Comparison of ENCODE assay signal across 17 mouse cellular contexts in the genomic region with DNA sequence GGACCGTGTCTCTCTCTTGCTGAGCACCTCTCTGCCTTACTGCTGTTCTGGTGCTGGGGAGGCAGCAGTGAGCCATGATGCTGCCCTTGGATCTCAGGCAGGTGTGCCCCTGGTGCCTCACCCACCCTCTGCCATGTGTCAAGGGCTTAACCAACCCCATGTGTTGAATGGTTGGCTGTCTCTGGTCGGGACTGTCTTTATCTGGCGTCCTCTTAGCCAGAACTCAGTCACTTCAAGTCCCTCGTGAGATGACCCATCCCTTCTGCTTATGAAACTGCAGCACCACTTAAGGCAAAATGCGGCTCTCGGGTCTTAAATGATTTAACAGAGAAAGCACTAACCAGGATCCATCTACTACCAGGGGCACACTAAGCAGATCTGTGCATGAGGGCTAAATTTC.
DNase-seq lines count a peak whose midpoint lies in the region; ATAC-seq lines count a peak whose summit lies in the region.
"Had no signal": no experiment of that assay in that cellular context is flagged by ENCODE, and none has a peak within 500 bp of the region (broad histone marks: within the 10 kb centered on the region; RNA-seq: fewer than 3 reads in every experiment).

No protein-coding gene starts in this region.

- 56% methylated on average over 6 of the region's 6 CpGs for WGBS in neural tube, embryonic 11.5 days
- 67% methylated on average over 6 of the region's 6 CpGs for WGBS in hindbrain, embryonic 11.5 days
- 72% methylated on average over 6 of the region's 6 CpGs for WGBS in midbrain, embryonic 11.5 days
- WGBS in neural tube, embryonic 15.5 days = 48% methylated on average over 6 of the region's 6 CpGs

- H3K4me1 ChIP-seq in neural tube, embryonic 11.5 days (ENCODE audit: control insufficient read depth, insufficient read depth, low read length) = peaks cover 24% of the 10 kb centered on the region
- peaks cover 17% of the 10 kb centered on the region for H3K4me1 ChIP-seq in hindbrain, embryonic 11.5 days (replicated peaks; ENCODE audit: control insufficient read depth, insufficient read depth, low read length)
- H3K4me1 ChIP-seq in midbrain, embryonic 11.5 days (ENCODE audit: control insufficient read depth, insufficient read depth, low read length) = peaks cover 43% of the 10 kb centered on the region
- peaks cover 63% of the 10 kb centered on the region for H3K4me1 ChIP-seq in neural tube, embryonic 15.5 days

- no peak overlapping the region for H3K4me2 ChIP-seq in neural tube, embryonic 11.5 days (ENCODE audit: low read depth)
- H3K4me2 ChIP-seq in hindbrain, embryonic 11.5 days (replicated peaks; ENCODE audit: low read depth, low read length) = no peak overlapping the region
- H3K4me2 ChIP-seq in midbrain, embryonic 11.5 days = no peak overlapping the region
- H3K4me2 ChIP-seq in neural tube, embryonic 15.5 days = peak overlapping the region; percentile 27; the same call in 1 of the 2 replicates
- H3K4me2 ChIP-seq: embryonic facial prominence, embryonic 13.5 days; heart, embryonic 15.5 days; limb, embryonic 12.5 days had no signal

- no peaks in the 10 kb centered on the region for H3K9me3 ChIP-seq in neural tube, embryonic 11.5 days (ENCODE audit: control insufficient read depth, low read length)
- H3K9me3 ChIP-seq in hindbrain, embryonic 11.5 days (ENCODE audit: control insufficient read depth, low read length) = no peaks in the 10 kb centered on the region
- no peaks in the 10 kb centered on the region for H3K9me3 ChIP-seq in midbrain, embryonic 11.5 days (ENCODE audit: control insufficient read depth, low read length)
- H3K9me3 ChIP-seq in neural tube, embryonic 15.5 days (replicated peaks) = no peaks in the 10 kb centered on the region
- H3K9me3 ChIP-seq: embryonic facial prominence, embryonic 13.5 days; heart, embryonic 15.5 days; limb, embryonic 12.5 days had no signal

- DNase-seq in neural tube, embryonic 11.5 days (ENCODE audit: low spot score) = no peak
- DNase-seq in neural tube, embryonic 10.5 days (ENCODE audit: extremely low spot score, low spot score) = no peak
- no peak for DNase-seq in hindbrain, embryonic 11.5 days (ENCODE audit: low spot score)
- no peak for DNase-seq in midbrain, embryonic 11.5 days (ENCODE audit: low spot score, missing footprints)
- DNase-seq in embryo, embryonic 9.5 days (ENCODE audit: extremely low spot score) = no peak
- DNase-seq: cerebellum, adult 9-10 months; gastrocnemius, adult 2 months; right cerebral cortex, postnatal 14 days; thymus, postnatal 14 days had no signal

- ATAC-seq in neural tube, embryonic 11.5 days (ENCODE audit: insufficient read depth, low FRiP score, low TSS enrichment) = no peak
- no peak; the same call in 1 of the 2 replicates for ATAC-seq in hindbrain, embryonic 11.5 days (ENCODE audit: low FRiP score)
- no peak for ATAC-seq in midbrain, embryonic 11.5 days (ENCODE audit: low FRiP score)
- ATAC-seq in neural tube, embryonic 15.5 days (ENCODE audit: low FRiP score) = no peak; the same call in 1 of the 2 replicates
- no peak for ATAC-seq in activated CD4-positive, CD25-positive, alpha-beta regulatory T cell, adult 4 months
- ATAC-seq: inflammation-experienced regulatory T-cells, adult 6 months; lung, postnatal 0 days had no signal

- no peak overlapping the region for H3K4me3 ChIP-seq in neural tube, embryonic 11.5 days (ENCODE audit: low read depth, low read length)
- no peak overlapping the region for H3K4me3 ChIP-seq in hindbrain, embryonic 11.5 days (ENCODE audit: low read depth, low read length)
- no peak overlapping the region for H3K4me3 ChIP-seq in midbrain, embryonic 11.5 days (ENCODE audit: low read depth, low read length)
- H3K4me3 ChIP-seq in neural tube, embryonic 15.5 days (replicated peaks) = no peak overlapping the region
- H3K4me3 ChIP-seq: embryonic facial prominence, embryonic 13.5 days; gastrocnemius, adult 2 months; heart, embryonic 15.5 days; limb, embryonic 12.5 days had no signal

- H3K9ac ChIP-seq in neural tube, embryonic 11.5 days (ENCODE audit: low read length) = no peak overlapping the region
- no peak overlapping the region for H3K9ac ChIP-seq in hindbrain, embryonic 11.5 days (ENCODE audit: low read depth, low read length)
- H3K9ac ChIP-seq in midbrain, embryonic 11.5 days (ENCODE audit: low read length) = no peak overlapping the region
- H3K9ac ChIP-seq in neural tube, embryonic 15.5 days (replicated peaks) = no peak overlapping the region
- H3K9ac ChIP-seq: embryonic facial prominence, embryonic 13.5 days; heart, embryonic 15.5 days; limb, embryonic 12.5 days; liver, embryonic 14.5 days had no signal

- H3K36me3 ChIP-seq in neural tube, embryonic 11.5 days (ENCODE audit: control insufficient read depth, insufficient read depth, low read length) = no peaks in the 10 kb centered on the region
- H3K36me3 ChIP-seq in hindbrain, embryonic 11.5 days (ENCODE audit: control insufficient read depth, insufficient read depth, low read length) = no peaks in the 10 kb centered on the region
- H3K36me3 ChIP-seq in midbrain, embryonic 11.5 days (ENCODE audit: control insufficient read depth, insufficient read depth, low read length) = no peaks in the 10 kb centered on the region
- no peaks in the 10 kb centered on the region for H3K36me3 ChIP-seq in neural tube, embryonic 15.5 days
- H3K36me3 ChIP-seq: embryonic facial prominence, embryonic 13.5 days; heart, embryonic 15.5 days; limb, embryonic 12.5 days had no signal

- H3K27ac ChIP-seq in neural tube, embryonic 11.5 days (ENCODE audit: low read depth, low read length) = peak overlapping the region; percentile 29; the same call in 1 of the 2 replicates
- 0 out of 2 replicates have a peak overlapping the region, but pooled peaks have one; percentile 48 for H3K27ac ChIP-seq in hindbrain, embryonic 11.5 days (ENCODE audit: low read depth, low read length)
- H3K27ac ChIP-seq in midbrain, embryonic 11.5 days (ENCODE audit: low read depth, low read length) = peak overlapping the region; percentile 45
- H3K27ac ChIP-seq in neural tube, embryonic 15.5 days (replicated peaks) = peak overlapping the region; percentile 71
- H3K27ac ChIP-seq: embryonic facial prominence, embryonic 13.5 days; gastrocnemius, adult 2 months; heart, embryonic 15.5 days; limb, embryonic 12.5 days; liver, embryonic 14.5 days had no signal

- no peaks in the 10 kb centered on the region for H3K27me3 ChIP-seq in neural tube, embryonic 11.5 days (ENCODE audit: control insufficient read depth, insufficient read depth, low read length)
- no peaks in the 10 kb centered on the region for H3K27me3 ChIP-seq in hindbrain, embryonic 11.5 days (ENCODE audit: control insufficient read depth, insufficient read depth, low read length)
- H3K27me3 ChIP-seq in midbrain, embryonic 11.5 days (ENCODE audit: control insufficient read depth, insufficient read depth, low read length) = no peaks in the 10 kb centered on the region
- H3K27me3 ChIP-seq in neural tube, embryonic 15.5 days (replicated peaks) = no peaks in the 10 kb centered on the region
- H3K27me3 ChIP-seq: embryonic facial prominence, embryonic 13.5 days had no signal
